Mouse (Mus musculus) CH12.LX (cell line): ENCODE measurements around the gene Mfsd5. TPM values are rescaled to one million over a fixed set of nuclear protein-coding genes. Genes with fewer than 3 reads are reported as not detected.
A peak's percentile ranks its signal among the peaks of the same experiment; 100 is the strongest.

ENCODE experiments used
- DNase-seq: peaks from one replicate; pipeline ENCODE4 v3.0.0-alpha.2; 2013; ENCODE audit errors: extremely low read depth
- H3K27ac ChIP-seq: 2 replicates; pipeline ENCODE4 v1.5.1; 2012; ENCODE audit warnings: low read depth, mild to moderate bottlenecking, control low read depth, moderate library complexity; ENCODE audit not compliant: insufficient read depth
- H3K27me3 ChIP-seq: replicated peaks from 2 replicates; pipeline ENCODE3; 2012; ENCODE audit warnings: inconsistent platforms
- H3K36me3 ChIP-seq, 2 experiments: replicated peaks in 1 of 2; 2 replicates each; pipeline versions ENCODE3 to v1.6.1; 2012; ENCODE audit warnings: inconsistent platforms in 1 of 2, low read length in 1 of 2, mild to moderate bottlenecking in 1 of 2, mixed read lengths in 1 of 2, moderate library complexity in 1 of 2; ENCODE audit not compliant: control insufficient read depth in 1 of 2, insufficient read depth in 1 of 2
- H3K4me1 ChIP-seq, 2 experiments: 2 replicates each; pipeline ENCODE4 v1.6.1; 2012; ENCODE audit warnings: inconsistent platforms in 1 of 2, moderate library complexity in 1 of 2; ENCODE audit not compliant: insufficient read depth in 2 of 2, control insufficient read depth in 1 of 2
- H3K4me2 ChIP-seq: 2 replicates; pipeline ENCODE4 v1.6.1; 2012; ENCODE audit warnings: low read depth, mild to moderate bottlenecking, control low read depth; ENCODE audit not compliant: poor library complexity, insufficient read depth, severe bottlenecking
- H3K4me3 ChIP-seq, 3 experiments: fragments of 150-350 bp in 1 of 3; sonication (generic) in 1 of 3; replicated peaks in 1 of 3; 2 replicates each; pipeline versions ENCODE3 to v1.5.1; 2011 to 2012; ENCODE audit warnings: low read depth in 2 of 3, low read length in 2 of 3, mild to moderate bottlenecking in 2 of 3, moderate library complexity in 2 of 3, control low read depth in 1 of 3, improper control_type of control experiment in 1 of 3, inconsistent platforms in 1 of 3, mixed read lengths in 1 of 3; ENCODE audit not compliant: poor library complexity in 1 of 3
- H3K79me2 ChIP-seq: replicated peaks from 2 replicates; pipeline ENCODE4 v1.6.1; 2012; ENCODE audit warnings: mild to moderate bottlenecking, moderate library complexity; ENCODE audit not compliant: control insufficient read depth, poor library complexity, insufficient read depth, severe bottlenecking; ENCODE audit errors: extremely low read depth
- H3K9ac ChIP-seq: 2 replicates; pipeline ENCODE4 v1.6.1; 2012; ENCODE audit warnings: low read depth, mild to moderate bottlenecking, control low read depth, moderate library complexity; ENCODE audit not compliant: insufficient read depth
- H3K9me3 ChIP-seq: replicated peaks from 2 replicates; pipeline ENCODE3; 2012; ENCODE audit warnings: low read length, inconsistent platforms, mixed read lengths
- BHLHE40 ChIP-seq: IDR thresholded peaks from 2 replicates; pipeline ENCODE4 v1.6.1; 2011; ENCODE audit warnings: mild to moderate bottlenecking, low read depth, low read length, improper control_type of control experiment
- CHD1 ChIP-seq: IDR thresholded peaks from 2 replicates; pipeline ENCODE4 v1.6.1; 2012; ENCODE audit warnings: low read depth, low read length, improper control_type of control experiment, inconsistent platforms
- CHD2 ChIP-seq: IDR thresholded peaks from 2 replicates; pipeline ENCODE4 v1.6.1; 2011; ENCODE audit warnings: low read length, improper control_type of control experiment
- CTCF ChIP-seq, 2 experiments: IDR thresholded peaks in 1 of 2; conservative IDR thresholded peaks in 1 of 2; 2 replicates each; pipeline ENCODE4 v1.5.1; 2011 to 2012; ENCODE audit warnings: low read depth in 2 of 2, low read length in 2 of 2, improper control_type of control experiment in 1 of 2, inconsistent platforms in 1 of 2, mild to moderate bottlenecking in 1 of 2, moderate library complexity in 1 of 2
- E2F4 ChIP-seq: IDR thresholded peaks from 2 replicates; pipeline ENCODE4 v1.6.1; 2011; ENCODE audit warnings: low read depth, low read length, improper control_type of control experiment; ENCODE audit not compliant: insufficient replicate concordance
- ELF1 ChIP-seq: IDR thresholded peaks from 2 replicates; pipeline ENCODE4 v1.6.1; 2014; ENCODE audit warnings: low read depth, mild to moderate bottlenecking, inconsistent platforms, low read length, improper control_type of control experiment
- EP300 ChIP-seq: IDR thresholded peaks from 2 replicates; pipeline ENCODE4 v1.6.1; 2011; ENCODE audit warnings: low read length, improper control_type of control experiment
- ETS1 ChIP-seq: conservative IDR thresholded peaks from 2 replicates; pipeline ENCODE4 v1.6.1; 2012; ENCODE audit warnings: low read depth, mild to moderate bottlenecking, inconsistent platforms, low read length, improper control_type of control experiment, moderate library complexity
- GABPA ChIP-seq: IDR thresholded peaks from 2 replicates; pipeline ENCODE4 v1.6.1; 2012; ENCODE audit warnings: low read depth, low read length, improper control_type of control experiment, inconsistent platforms; ENCODE audit not compliant: insufficient replicate concordance
- HCFC1 ChIP-seq: IDR thresholded peaks from 2 replicates; pipeline ENCODE4 v1.6.1; 2012; ENCODE audit warnings: low read depth, mild to moderate bottlenecking, inconsistent platforms, low read length, improper control_type of control experiment
- IRF4 ChIP-seq: IDR thresholded peaks from 2 replicates; pipeline ENCODE4 v1.6.1; 2014; ENCODE audit warnings: low read depth, mild to moderate bottlenecking, inconsistent platforms, low read length, improper control_type of control experiment
- JUND ChIP-seq: conservative IDR thresholded peaks from 2 replicates; pipeline ENCODE4 v1.6.1; 2011; ENCODE audit warnings: low read depth, low read length, improper control_type of control experiment
- KAT2A ChIP-seq: IDR thresholded peaks from 2 replicates; pipeline ENCODE4 v1.6.1; 2012; ENCODE audit warnings: low read length, improper control_type of control experiment, inconsistent platforms; ENCODE audit not compliant: insufficient replicate concordance
- MAX ChIP-seq: IDR thresholded peaks from 2 replicates; pipeline ENCODE4 v1.6.1; 2011; ENCODE audit warnings: low read length, improper control_type of control experiment
- MXI1 ChIP-seq: IDR thresholded peaks from 2 replicates; pipeline ENCODE4 v1.6.1; 2011; ENCODE audit warnings: mild to moderate bottlenecking, low read depth, low read length, improper control_type of control experiment
- MYC ChIP-seq: IDR thresholded peaks from 2 replicates; pipeline ENCODE4 v1.6.1; 2011; ENCODE audit warnings: low read depth, mild to moderate bottlenecking, improper control_type of control experiment, low read length
- NELFE ChIP-seq: IDR thresholded peaks from 2 replicates; pipeline ENCODE4 v1.6.1; 2011; ENCODE audit warnings: low read depth, low read length, improper control_type of control experiment
- PAX5 ChIP-seq: IDR thresholded peaks from 2 replicates; pipeline ENCODE4 v1.6.1; 2012; ENCODE audit warnings: low read length, inconsistent platforms, mixed read lengths
- POLR2A ChIP-seq: IDR thresholded peaks from 2 replicates; pipeline ENCODE4 v1.6.1; 2011; ENCODE audit warnings: low read depth, mild to moderate bottlenecking, improper control_type of control experiment, low read length
- POLR2AphosphoS2 ChIP-seq: IDR thresholded peaks from 2 replicates; pipeline ENCODE4 v1.6.1; 2011; ENCODE audit warnings: low read depth, low read length, improper control_type of control experiment
- RAD21 ChIP-seq: IDR thresholded peaks from 2 replicates; pipeline ENCODE4 v1.6.1; 2011; ENCODE audit warnings: low read depth, mild to moderate bottlenecking, low read length, improper control_type of control experiment, moderate library complexity
- RCOR1 ChIP-seq: conservative IDR thresholded peaks from 2 replicates; pipeline ENCODE4 v1.6.1; 2012; ENCODE audit warnings: low read depth, mild to moderate bottlenecking, inconsistent platforms, low read length, improper control_type of control experiment
- SIN3A ChIP-seq: IDR thresholded peaks from 2 replicates; pipeline ENCODE4 v1.6.1; 2012; ENCODE audit warnings: low read length, improper control_type of control experiment, inconsistent platforms
- SMC3 ChIP-seq: IDR thresholded peaks from 2 replicates; pipeline ENCODE4 v1.6.1; 2011; ENCODE audit warnings: low read depth, low read length, improper control_type of control experiment
- TBP ChIP-seq: conservative IDR thresholded peaks from 2 replicates; pipeline ENCODE4 v1.6.1; 2011; ENCODE audit warnings: low read depth, low read length, improper control_type of control experiment
- TCF12 ChIP-seq: IDR thresholded peaks from 2 replicates; pipeline ENCODE4 v1.6.1; 2014; ENCODE audit warnings: low read depth, mild to moderate bottlenecking, inconsistent platforms, low read length, improper control_type of control experiment
- ZKSCAN1 ChIP-seq: IDR thresholded peaks from 2 replicates; pipeline ENCODE4 v1.6.1; 2012; ENCODE audit warnings: low read depth, inconsistent platforms, low read length, improper control_type of control experiment, borderline replicate concordance
- ZNF384 ChIP-seq: IDR thresholded peaks from 2 replicates; pipeline ENCODE4 v1.6.1; 2012; ENCODE audit warnings: low read depth, low read length, improper control_type of control experiment, inconsistent platforms
- dilution Hi-C: fragments of 300-500 bp; cut with MboI; formaldehyde crosslinking; loops from 2 replicates; pipeline ENCODE4 v1.14.3; 2020; ENCODE audit warnings: low sequenced_read_pairs; ENCODE audit not compliant: extremely low pct_unique_long_range_greater_than_20kb, extremely low pct_ligation_motif_present
- in situ Hi-C: fragments of 300-500 bp; cut with MboI; formaldehyde crosslinking; loops from 3 replicates; pipeline ENCODE4 v1.14.3; 2019; ENCODE audit warnings: low sequenced_read_pairs, low pct_ligation_motif_present, low pct_unique_long_range_greater_than_20kb, mixed read lengths
- polyA plus RNA-seq: library from polyadenylated mRNA; unstranded; fragments of >175 nt; gene quantifications from 2 replicates; pipeline ENCODE4 v1.2.1, GENCODE M21; 2012; ENCODE audit warnings: low read depth; ENCODE audit not compliant: insufficient read length
- total RNA-seq, 2 experiments: library from RNA; depleted of rRNA; stranded (reverse); fragments of 300-350 nt in 1 of 2; fragments of >200 nt in 1 of 2; gene quantifications; 2 replicates each; pipeline ENCODE4 v1.2.3; 2012 to 2014

Mfsd5 gene
- total and polyA plus RNA-seq, 3 experiments = 31.1 to 90.6 (median 51.8) TPM

DNA sequence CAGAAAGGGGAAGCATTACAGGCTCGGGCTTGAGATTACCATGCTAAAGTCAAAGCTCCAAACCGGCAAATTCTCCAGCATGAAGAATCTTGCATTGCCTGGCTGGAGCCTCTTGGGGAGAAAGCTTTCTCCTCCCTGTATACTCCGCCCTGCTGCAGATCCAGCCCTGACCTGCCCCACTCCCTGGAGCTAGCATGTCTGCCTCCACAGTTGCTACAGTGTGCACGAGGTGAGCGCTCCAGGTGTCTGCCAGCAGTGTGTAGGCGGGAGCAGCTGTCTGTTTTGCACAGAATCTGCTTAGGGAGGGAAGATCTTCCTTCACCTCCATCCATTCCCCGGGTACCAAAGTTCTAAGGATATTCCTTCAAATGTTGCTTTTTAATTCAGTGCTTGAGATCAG lies 16.7 kb upstream of the Mfsd5 start:
- dilution Hi-C loops (no loop called here), in situ Hi-C loops (no loop called here)
- Histone ChIP-seq H3K9ac (no peak overlapping the region), H3K9me3 (no peaks in the 10 kb centered on the region), H3K4me1 (peaks cover 18 to 31% of the 10 kb centered on the region in 2 experiments), H3K79me2 (no peaks in the 10 kb centered on the region), H3K4me2 (peak overlapping the region; percentile 16; the same call in 1 of the 2 replicates), H3K27ac (no peak overlapping the region), H3K27me3 (peaks cover 66% of the 10 kb centered on the region), H3K4me3 (no peak overlapping the region), H3K36me3 (no peaks in the 10 kb centered on the region)
- TF ChIP-seq TCF12 (no peak), TBP (no peak), BHLHE40 (no peak), PAX5 (no peak), JUND (no peak), IRF4 (no peak), GABPA (no peak), POLR2AphosphoS2 (no peak), POLR2A (no peak), EP300 (no peak), CHD2 (no peak), ZKSCAN1 (no peak), ETS1 (no peak), RCOR1 (no peak)
- DNase-seq = no peak

DNA sequence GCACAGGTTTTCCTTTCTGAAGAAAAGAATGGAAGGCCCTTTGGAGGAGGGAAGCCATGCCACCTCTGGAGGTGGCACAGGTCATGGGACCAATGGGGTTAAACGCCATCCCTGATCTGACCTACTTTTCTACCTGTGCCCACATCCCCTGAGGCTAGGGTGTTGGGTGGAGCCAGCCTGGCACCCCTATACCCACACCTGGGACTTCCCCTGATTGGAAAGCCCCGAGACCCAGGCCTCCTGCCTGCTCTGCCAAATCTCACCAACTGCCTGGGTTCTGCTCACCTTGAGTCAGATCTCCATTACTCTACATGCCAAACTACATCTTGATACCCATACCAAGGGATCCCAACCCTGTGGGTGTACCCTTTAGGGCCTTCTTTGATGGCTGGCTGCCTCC lies 16.2 kb upstream of the Mfsd5 start:
- H3K27me3 ChIP-seq = peaks cover 62% of the 10 kb centered on the region

More for the DNA sequence above, 16.2 kb upstream of the Mfsd5 start:
- Histone ChIP-seq H3K27ac (no peak overlapping the region), H3K36me3 (no peaks in the 10 kb centered on the region), H3K9me3 (no peaks in the 10 kb centered on the region), H3K4me1 (peaks cover 13 to 27% of the 10 kb centered on the region in 2 experiments; a peak in 3 of 4 replicates), H3K4me2 (no peak overlapping the region), H3K79me2 (no peaks in the 10 kb centered on the region), H3K9ac (no peak overlapping the region), H3K4me3 (no peak overlapping the region)
- in situ Hi-C loops = no loop called here
- DNase-seq = no peak
- no peak for TF ChIP-seq CHD1
- TF ChIP-seq MAX = no peak
- no peak for TF ChIP-seq HCFC1
- no peak for TF ChIP-seq NELFE
- no peak for TF ChIP-seq SIN3A
- TF ChIP-seq BHLHE40 = no peak
- TF ChIP-seq ZNF384 = no peak
- no peak for TF ChIP-seq RAD21
- no peak for TF ChIP-seq MYC
- no peak for TF ChIP-seq POLR2AphosphoS2
- no peak for TF ChIP-seq E2F4
- no peak for TF ChIP-seq SMC3
- no peak for TF ChIP-seq GABPA
- no peak for TF ChIP-seq TCF12
- no peak for TF ChIP-seq CTCF (conservative IDR thresholded peaks at IDR 0.05 in 1 of 2, IDR thresholded peaks at IDR 0.05 in 1 of 2; ENCODE audit: low read depth in 2 of 2, low read length in 2 of 2)
- TF ChIP-seq KAT2A = no peak
- TF ChIP-seq EP300 = no peak
- TF ChIP-seq ELF1 = no peak
- TF ChIP-seq MXI1 = no peak
- dilution Hi-C loops = no loop called here
